17 mouse cellular contexts compared by ENCODE assay signal in the genomic region with DNA sequence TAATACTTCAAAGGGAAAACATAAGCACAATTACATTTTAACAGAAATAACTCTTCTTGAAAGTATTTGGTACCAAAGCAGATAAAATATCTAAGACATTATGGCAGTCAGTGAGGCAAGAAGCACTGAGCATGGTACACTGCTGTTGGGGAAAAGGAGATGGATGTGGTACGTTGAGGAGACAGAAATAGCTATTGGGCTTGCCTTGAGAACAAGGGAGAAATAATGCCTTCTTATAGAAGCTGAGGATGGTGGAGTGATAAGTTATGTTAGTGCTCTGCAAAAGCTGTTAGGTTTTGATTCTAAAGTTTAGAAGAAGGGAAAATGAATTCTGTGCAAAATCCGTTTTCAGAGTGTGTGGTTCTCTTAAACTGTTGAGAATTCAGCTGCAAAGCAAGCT.
"Had no signal": no experiment of that assay in that cellular context is flagged by ENCODE, and none has a peak within 500 bp of the region (broad histone marks: within the 10 kb centered on the region; RNA-seq: fewer than 3 reads in every experiment).

No protein-coding gene starts in this region.

- H3K27me3 ChIP-seq: neural tube, embryonic 12.5 days; neural tube, embryonic 13.5 days; neural tube, embryonic 15.5 days; stomach, embryonic 15.5 days had no signal

- H3K27ac ChIP-seq: neural tube, embryonic 12.5 days; neural tube, embryonic 13.5 days; neural tube, embryonic 15.5 days; stomach, embryonic 15.5 days; stomach, postnatal 0 days had no signal

- H3K36me3 ChIP-seq: neural tube, embryonic 12.5 days; neural tube, embryonic 13.5 days; neural tube, embryonic 15.5 days; stomach, embryonic 15.5 days had no signal

- H3K4me3 ChIP-seq: neural tube, embryonic 12.5 days; neural tube, embryonic 13.5 days; neural tube, embryonic 15.5 days; stomach, embryonic 15.5 days had no signal

- H3K9ac ChIP-seq: neural tube, embryonic 12.5 days; neural tube, embryonic 13.5 days; neural tube, embryonic 15.5 days; stomach, embryonic 15.5 days had no signal

- H3K4me2 ChIP-seq: neural tube, embryonic 12.5 days; neural tube, embryonic 13.5 days; neural tube, embryonic 15.5 days; stomach, embryonic 15.5 days had no signal

- H3K4me1 ChIP-seq: neural tube, embryonic 12.5 days; neural tube, embryonic 13.5 days; neural tube, embryonic 15.5 days; stomach, embryonic 15.5 days had no signal

- H3K9me3 ChIP-seq: neural tube, embryonic 12.5 days; neural tube, embryonic 13.5 days; neural tube, embryonic 15.5 days; stomach, embryonic 15.5 days had no signal

- DNase-seq: retina, postnatal 1 day; right cerebral cortex, adult 18-20 months; right cerebral cortex, postnatal 14 days; right cerebral cortex, postnatal 25 days; right cerebral cortex, postnatal 4 days; spleen, adult 18-20 months; thymus, adult 18-20 months; thymus, adult 2 months; thymus, postnatal 14 days; thymus, postnatal 25 days; thymus, postnatal 36 days; thymus, postnatal 4 days had no signal
